Mouse (Mus musculus) forebrain, embryonic 10.5 days (tissue): ENCODE measurements at regions not wholly inside any gene's neighbourhood (a gene's known extent, or its start where the extent isn't known, plus 50 kb on each side); places are given as distances from the start of the nearest gene placed in this dataset.

Experiments
- DNase-seq: peaks from one replicate; pipeline ENCODE4 v3.0.0-alpha.2; 2017; ENCODE audit warnings: low spot score; ENCODE audit errors: extremely low spot score
- H3K27ac ChIP-seq: fragments of 300-500 bp; sonication (generic); 2 replicates; pipeline ENCODE4 v1.5.1; 2016; ENCODE audit warnings: mild to moderate bottlenecking
- H3K27me3 ChIP-seq: fragments of 300-500 bp; sonication (generic); 2 replicates; pipeline ENCODE4 v1.6.1; 2016; ENCODE audit warnings: mild to moderate bottlenecking; ENCODE audit not compliant: poor library complexity, severe bottlenecking
- H3K36me3 ChIP-seq: fragments of 300-500 bp; sonication (generic); replicated peaks from 2 replicates; pipeline ENCODE4 v1.6.1; 2016; ENCODE audit warnings: mild to moderate bottlenecking, moderate library complexity
- H3K4me1 ChIP-seq: fragments of 300-500 bp; sonication (generic); 2 replicates; pipeline ENCODE4 v1.6.1; 2016
- H3K4me3 ChIP-seq: fragments of 300-500 bp; sonication (generic); 2 replicates; pipeline ENCODE4 v1.5.1; 2016; ENCODE audit warnings: mild to moderate bottlenecking, moderate library complexity
- H3K9me3 ChIP-seq: fragments of 300-500 bp; sonication (generic); 2 replicates; pipeline ENCODE4 v1.6.1; 2016; ENCODE audit warnings: mild to moderate bottlenecking, moderate library complexity
- WGBS: fragments of 180-500 bp; shearing (Covaris S2); methylation state at CpG from one replicate; pipeline ENCODE4 v1.1.7; 2016; 5-methylcytosine and 5-hydroxymethylcytosine counted together

GRCm38 (mm10) chr3:31368259-31368658, 58.1 kb upstream of the Slc7a14 start:
- no peak for DNase-seq
- H3K4me1 ChIP-seq: no peaks in the 10 kb centered on the region
- 81% methylated on average over 2 of the region's 2 CpGs for WGBS

More at GRCm38 (mm10) chr3:31368259-31368658, 58.1 kb upstream of the Slc7a14 start:
- Histone ChIP-seq H3K27ac (no peak overlapping the region), H3K4me3 (no peak overlapping the region), H3K27me3 (no peaks in the 10 kb centered on the region), H3K36me3 (no peaks in the 10 kb centered on the region), H3K9me3 (no peaks in the 10 kb centered on the region)
